Mouse (Mus musculus) mammary gland, adult 2 months (tissue): Measurements from ENCODE around the gene Arap1. TPM values are rescaled to one million over a fixed set of nuclear protein-coding genes. Genes with fewer than 3 reads are reported as not detected.

ENCODE experiments used
- polyA plus RNA-seq: library from polyadenylated mRNA; depleted of rRNA; stranded (reverse); fragments of >200 nt; gene quantifications from 2 replicates; pipeline ENCODE4 v1.2.3, GENCODE M21; 2012; ENCODE audit warnings: low replicate concordance; rRNA removed

The Arap1 gene
- polyA plus RNA-seq, result 144 and 196 TPM in 2 replicates

DNA sequence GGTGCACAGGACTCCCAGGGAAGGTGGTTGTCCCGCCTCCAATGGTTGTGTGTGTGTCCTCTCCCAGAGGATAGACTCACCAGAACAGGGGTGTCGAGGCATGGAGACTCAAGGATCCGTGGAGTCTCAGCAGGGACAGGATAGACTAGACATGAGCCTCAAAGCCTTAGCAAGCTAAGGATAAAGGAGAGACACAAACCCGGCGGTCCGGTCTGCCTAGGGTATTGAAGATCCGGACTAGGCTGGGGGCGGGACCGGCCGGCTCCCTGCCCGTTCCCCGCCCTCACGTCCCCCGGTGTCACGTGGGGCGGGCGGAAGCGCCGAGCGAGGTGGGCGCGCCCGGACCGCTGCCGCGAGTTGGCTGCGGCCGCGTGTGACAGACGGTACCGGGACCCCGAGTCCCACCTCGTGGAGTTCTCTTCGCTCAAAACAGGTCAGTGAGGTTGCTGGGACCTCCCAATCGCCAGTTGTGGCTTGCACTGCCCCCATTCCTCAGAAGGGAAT lies at the start of gene Arap1:
TSS of gene Arap1 (plus strand) at position 301 of the 504 bp plus-strand sequence.

DNA sequence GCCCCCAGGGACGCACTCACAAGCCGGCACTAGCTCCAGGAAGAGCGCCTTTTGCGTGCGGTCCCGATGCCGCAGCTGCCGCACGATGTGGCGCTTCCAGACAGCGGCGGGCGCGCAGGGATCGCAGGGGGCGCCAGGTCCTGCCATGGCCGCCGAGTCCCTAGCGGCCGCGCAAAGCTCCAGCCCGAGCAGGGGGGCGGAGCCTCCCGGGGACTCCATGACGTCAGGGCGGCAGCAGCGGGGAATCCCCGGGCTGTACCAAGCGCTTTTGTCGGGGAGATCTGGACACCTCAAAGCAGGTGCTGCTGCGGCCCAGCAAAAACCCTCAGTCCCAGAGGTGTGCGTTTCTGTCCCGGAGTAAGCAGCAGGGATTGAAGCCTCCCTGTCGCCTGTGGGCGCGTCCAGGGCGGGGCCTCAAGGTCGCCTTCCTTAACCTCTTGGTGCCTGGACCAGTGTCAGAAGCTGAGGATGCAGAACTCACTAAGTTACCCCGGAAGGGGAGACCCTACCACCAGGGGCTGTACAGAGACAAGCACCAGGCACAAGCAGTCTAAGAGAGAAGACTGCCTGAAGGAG lies 45.9 kb upstream of the Arap1 start, which contains the start of gene Atg16l2:
TSS of gene Atg16l2 (minus strand) at position 371 of the 576 bp plus-strand sequence.

DNA sequence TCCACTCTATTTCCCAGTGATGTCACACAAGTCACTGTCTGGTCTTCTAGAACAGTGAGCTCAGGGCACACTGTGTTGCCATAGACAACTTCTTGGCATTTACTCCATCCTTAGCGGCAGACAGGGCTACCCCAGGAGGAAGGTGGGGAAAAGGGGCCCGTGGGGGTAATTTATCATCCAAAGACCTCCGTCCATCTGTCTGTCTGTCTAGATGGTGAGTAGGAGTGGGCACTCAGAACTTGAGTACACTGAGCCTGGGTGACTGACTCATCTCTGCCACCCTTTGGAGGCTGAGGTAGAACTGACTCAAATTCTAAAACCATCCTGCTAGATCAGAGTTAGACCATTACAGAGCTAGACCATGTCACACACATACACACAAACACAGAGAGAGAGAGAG lies 30.9 kb upstream of the Arap1 start, which contains the start of gene Stard10:
TSS of gene Stard10 (plus strand) at position 73 of the 400 bp plus-strand sequence.

DNA sequence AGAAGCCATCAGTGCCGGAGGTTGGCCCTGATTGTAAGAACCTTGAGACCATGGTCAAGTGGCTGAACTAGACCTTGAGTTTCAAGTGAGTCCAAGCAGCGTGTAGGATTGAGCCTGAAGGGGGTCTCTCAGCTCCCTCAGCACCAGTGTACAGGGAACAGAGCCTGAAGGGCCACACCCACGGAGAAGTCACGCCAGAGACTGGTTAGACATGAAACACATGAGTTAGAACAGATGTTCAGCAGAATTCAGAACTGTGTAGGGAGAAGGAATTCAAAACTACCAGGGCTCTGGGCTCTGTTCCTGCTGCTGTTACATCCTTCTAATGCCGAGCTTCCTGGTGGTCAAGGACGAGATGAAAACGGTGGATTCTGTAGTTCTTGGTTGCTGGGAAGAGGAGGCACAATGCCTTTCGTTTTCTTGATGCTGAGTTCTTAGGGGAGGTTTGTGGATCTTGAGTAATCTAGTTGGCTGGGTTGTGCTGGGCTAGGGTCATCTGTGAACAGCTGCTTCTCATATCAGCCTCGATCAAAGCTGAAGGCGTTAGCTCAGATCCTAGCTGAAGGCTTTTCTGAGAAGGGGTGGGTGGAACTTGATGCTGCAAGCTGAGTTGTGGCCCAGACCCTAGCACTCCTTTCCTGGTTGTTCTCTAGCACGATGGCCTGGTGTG lies 62.5 kb downstream of the Arap1 start, which contains the start of gene Gm45837:
TSS of gene Gm45837 (plus strand) at position 620 of the 670 bp plus-strand sequence.

DNA sequence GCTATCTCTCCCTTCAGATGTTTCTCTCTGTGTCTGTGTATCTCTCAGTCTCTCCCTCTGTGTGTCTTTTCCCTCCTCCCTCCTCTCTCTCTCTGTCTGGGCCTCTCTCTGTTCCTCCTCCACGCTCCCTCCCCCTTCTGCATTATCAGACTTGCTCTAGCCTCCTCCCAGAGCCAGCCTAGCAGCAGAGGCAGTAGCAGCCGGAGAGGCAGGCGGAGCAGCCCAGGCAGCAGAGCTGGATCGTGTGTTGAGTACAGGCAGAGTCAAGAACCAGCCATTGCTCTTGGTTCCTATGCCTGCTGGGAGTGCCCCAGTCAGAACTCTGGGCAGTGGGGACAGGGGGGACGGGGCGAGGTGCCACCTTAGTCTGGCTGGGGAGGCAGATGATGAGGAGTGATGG lies 73.7 kb downstream of the Arap1 start, which contains the start of gene Pde2a:
TSS of gene Pde2a (plus strand) at position 163 of the 400 bp plus-strand sequence.

Other genes with a start within 250 kb of the Arap1 start
- 35.6 and 37.4 TPM in 2 replicates for gene Atg16l2, start 45.8 kb upstream of the Arap1 start, polyA plus RNA-seq
- gene Stard10, start 31.0 kb upstream of the Arap1 start, polyA plus RNA-seq, result 42.0 and 46.4 TPM in 2 replicates
- not detected in 2 replicates for gene Gm45837, start 62.8 kb downstream of the Arap1 start, polyA plus RNA-seq
- gene Pde2a, start 73.6 kb downstream of the Arap1 start, polyA plus RNA-seq, result 46.6 and 49.9 TPM in 2 replicates
- 6.1 and 6.2 TPM in 2 replicates for gene Art2b, start 237.5 kb downstream of the Arap1 start, polyA plus RNA-seq